Mouse (Mus musculus) retina, embryonic 14.5 days (tissue): ENCODE results near the gene Myom1.

Experiments used
- DNase-seq: peaks from one replicate; pipeline ENCODE4 v3.0.0-alpha.2; 2015; ENCODE audit warnings: low spot score

Gene Myom1

GRCm38 (mm10) chr17:71102571-71103551, 100.4 kb downstream of the Myom1 start:
- no peak for DNase-seq

- DNase-seq = no peak
Measured at GRCm38 (mm10) chr17:71105297-71105696, 102.9 kb downstream of the Myom1 start.

DNA sequence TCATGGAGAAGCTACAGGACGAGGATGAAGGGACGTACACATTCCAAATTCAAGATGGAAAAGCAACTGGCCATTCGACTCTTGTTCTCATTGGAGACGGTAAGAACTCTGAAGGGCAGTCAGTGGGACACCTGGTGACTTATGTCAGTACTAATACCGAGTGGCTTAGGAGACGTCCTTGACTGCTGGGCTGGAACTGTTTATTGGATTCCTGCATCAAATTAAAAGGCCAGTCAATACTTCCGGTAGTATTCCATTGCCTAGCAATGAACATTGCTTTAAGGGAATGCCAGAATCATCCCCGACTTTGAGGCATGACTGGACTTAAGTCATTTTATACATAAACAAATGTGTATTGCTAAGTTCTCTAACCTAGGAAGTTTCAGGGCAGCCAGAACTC, 103.8 kb downstream of the Myom1 start:
- DNase-seq = no peak

GRCm38 (mm10) chr17:71110753-71111265, 108.4 kb downstream of the Myom1 start:
- no peak for DNase-seq

DNA sequence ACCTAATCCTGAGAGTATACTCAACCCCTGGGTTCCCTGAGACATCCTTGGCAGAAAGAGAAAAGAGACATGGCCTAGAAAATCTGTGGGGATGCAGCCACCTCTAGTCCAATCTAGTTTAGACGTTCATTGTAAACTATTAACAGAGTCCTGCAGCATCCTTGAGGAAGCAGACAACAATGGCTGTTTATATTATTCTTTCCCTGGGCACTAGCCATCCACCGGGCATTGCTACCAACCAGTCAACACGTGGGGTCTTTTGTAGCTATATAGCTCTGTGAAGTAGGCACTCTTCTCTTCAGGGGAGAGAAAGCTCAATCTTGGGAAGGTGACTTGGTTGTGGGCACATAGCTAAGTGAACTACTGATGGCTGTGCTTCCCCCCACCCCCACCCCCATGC, 110.3 kb downstream of the Myom1 start:
- no peak for DNase-seq

DNA sequence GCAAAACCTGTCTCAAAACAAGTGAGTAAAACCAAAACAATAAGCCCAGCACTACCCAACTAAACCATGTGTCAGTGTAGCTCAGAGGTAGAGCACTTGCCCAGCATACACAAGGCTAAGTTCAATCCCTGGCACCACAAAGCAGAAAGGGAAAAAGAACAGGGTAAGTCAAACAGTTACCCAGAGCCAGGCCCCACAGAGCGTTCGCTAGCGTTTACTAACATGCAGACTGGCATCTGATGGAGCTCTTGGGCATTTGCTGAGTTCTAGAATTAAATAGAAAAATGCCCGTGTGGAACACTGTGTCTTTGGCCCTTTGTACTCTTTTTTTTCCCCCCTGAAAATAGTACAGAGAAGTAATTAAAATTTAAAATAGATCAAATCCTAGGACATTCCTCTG, 111.8 kb downstream of the Myom1 start:
- DNase-seq = no peak

GRCm38 (mm10) chr17:71117956-71118355, 115.5 kb downstream of the Myom1 start:
- DNase-seq = no peak

- DNase-seq = no peak
Measured at GRCm38 (mm10) chr17:71118607-71119006, 116.2 kb downstream of the Myom1 start.

DNA sequence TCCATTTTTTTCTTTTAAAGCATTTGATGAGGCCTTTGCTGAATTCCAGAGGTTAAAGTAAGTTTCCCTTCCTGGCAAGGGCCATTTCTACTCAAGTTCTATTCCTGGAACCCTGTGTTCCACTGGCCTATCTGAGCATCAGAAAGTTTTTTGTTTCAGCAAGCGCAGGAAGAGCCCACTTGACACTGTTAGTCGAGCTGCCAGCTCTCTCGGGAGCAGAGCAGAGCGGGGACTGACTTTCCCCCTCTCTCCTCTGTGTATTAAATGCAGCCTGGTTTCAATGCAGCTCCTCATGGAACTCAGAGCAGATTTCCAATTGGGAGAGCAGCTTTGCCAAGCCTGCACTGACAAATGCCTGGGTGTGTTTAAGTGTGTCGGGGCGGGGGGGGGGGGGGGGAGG, 118.2 kb downstream of the Myom1 start:
- DNase-seq = no peak

GRCm38 (mm10) chr17:71124061-71124670, 121.7 kb downstream of the Myom1 start:
- no peak for DNase-seq

GRCm38 (mm10) chr17:71124674-71125073, 122.2 kb downstream of the Myom1 start:
- DNase-seq = no peak

DNA sequence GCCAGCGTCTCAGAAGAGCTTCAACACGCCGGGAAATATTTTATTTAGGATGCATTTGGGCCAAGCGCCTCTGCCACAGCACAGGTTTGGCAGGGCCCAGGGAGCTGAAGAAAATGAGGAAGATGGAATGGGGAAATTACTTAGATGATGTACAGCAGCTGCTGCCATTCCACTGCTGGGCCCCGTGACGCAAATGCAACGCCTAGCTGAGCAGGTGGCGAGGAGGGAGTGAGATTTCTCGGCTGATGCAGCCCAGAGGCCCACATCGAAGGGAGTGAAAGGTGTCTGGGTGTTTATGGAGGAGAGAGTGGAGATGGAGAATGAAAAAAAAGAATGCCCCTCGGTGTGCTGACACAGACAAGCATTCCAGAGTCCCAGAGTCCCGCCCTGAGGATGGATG, 123.1 kb downstream of the Myom1 start:
- DNase-seq = no peak

DNA sequence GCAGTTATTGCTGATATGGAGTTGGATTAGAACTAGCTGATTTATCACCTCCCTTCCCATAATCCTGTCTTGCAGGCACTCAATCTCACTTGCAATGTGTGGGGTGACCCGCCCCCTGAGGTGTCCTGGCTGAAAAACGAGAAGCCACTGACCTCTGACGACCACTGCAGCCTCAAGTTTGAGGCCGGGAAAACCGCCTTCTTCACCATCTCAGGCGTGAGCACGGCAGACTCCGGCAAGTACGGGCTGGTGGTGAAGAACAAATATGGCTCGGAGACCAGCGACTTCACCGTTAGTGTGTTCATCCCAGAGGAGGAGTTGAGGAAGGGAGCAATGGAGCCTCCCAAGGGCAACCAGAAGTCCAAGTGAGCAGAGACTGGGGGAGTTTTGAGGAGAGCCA, 123.6 kb downstream of the Myom1 start:
- no peak for DNase-seq

DNA sequence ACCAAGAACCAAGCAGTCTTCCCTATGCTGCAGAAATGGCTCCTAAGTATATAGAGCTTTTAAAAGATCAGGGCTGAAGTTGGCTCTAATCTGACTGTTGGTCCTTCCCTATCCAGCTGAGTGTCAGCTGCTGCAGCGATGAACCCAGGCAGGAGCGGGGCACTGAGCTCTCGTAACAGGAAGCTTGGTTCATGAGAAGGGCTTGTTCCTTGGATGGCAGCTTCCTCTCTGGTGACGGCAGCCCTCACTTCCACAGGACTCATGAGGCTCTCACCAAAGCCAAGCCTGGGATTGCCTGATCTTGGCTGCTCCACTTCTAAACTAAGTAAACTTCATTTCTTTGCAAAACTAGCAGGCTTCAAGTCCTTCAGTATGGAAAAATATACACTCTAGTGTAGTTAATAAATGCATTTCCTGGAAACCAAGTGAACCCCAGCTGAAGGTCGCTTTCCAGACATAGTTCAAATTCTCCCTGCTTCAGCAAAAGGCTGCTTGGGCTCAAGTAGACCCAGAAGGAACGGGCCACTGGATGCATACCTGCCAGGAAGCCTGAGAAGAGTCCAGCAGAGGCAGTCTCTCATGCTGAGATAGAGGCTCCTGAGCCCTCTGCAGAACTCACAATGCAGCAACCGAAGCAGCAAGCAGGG, 125.2 kb downstream of the Myom1 start:
- no peak for DNase-seq

DNA sequence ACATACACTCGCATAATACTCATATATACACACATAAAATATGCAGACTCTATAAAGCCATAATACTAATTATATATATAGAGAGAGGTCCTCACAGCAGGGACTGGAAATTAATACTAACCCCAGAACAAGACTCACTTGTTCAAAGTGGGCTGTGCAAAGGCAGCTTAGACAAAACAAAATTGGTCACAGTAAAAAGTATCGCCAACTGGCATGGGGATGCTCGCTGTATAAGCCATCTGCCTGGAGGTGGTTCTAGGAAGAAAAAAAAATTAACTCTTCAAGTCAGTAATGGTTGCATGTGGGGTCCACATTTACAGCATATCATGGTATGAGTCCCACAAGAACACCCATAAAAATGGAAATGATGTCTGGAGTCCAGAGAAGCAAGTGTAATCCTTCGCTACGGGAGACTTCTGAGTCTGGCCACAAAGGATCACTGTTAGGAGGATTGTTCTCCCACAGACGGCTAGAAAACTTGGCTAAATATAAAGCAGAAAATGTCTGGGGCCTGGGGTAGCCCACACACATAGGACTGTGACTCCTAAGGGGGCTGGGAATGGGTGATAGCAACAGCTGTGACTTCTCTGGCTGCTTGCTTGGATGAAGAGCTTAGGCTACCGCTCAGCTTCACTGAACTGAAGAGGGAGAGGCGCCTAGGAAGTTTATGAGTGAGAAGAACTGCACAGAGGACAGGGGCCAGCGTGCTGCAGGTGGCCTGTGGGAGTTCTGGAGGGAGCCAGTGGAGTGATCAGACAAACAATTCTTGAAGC, 127.2 kb downstream of the Myom1 start:
- no peak for DNase-seq

- DNase-seq = no peak
Measured at GRCm38 (mm10) chr17:71132221-71132620, 129.8 kb downstream of the Myom1 start.

GRCm38 (mm10) chr17:71132856-71133439, 130.5 kb downstream of the Myom1 start:
- no peak for DNase-seq

DNA sequence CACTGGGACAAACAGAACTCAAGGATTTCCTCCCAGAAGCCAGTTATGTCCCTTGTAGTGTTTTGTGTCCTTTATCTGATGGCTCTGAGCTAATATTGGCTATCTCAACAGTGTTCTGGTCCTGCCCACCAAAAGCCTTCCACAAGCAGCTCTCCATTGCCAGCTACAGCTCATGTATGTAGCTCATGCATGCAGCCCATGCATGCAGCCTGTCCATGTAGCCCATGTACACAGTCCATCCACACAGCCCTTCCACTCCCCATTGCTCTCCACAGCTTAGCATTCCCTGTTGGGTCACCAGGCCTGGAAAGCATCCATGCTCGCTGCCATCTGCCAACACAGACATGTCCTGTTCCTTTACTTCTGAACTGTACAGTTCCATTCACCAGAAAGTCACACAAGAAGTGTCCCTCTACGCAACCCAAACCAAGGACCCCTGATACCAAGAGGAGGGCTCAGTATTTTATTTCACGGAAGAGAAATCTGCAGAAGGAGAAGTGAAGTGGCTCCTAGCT, 132.1 kb downstream of the Myom1 start:
- no peak for DNase-seq

DNA sequence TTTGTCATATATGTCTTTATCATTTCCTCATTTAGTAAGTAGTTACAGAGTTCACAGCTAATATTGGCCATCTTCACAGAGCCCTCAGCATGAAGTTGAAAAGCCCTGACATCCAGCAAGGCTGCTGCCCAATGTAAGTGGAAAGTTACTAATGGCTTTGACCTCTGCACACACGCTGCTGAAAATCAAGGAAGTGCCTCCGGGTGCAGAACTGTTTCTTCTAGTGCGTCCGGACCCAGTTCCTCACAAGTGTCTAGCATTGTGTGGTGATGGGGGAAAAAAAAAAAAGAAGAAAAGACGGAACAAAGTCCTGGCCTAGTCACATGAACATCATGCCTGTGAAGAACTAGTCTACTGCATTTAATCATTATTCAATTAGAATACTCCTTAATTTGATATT, 132.7 kb downstream of the Myom1 start:
- DNase-seq = no peak

DNA sequence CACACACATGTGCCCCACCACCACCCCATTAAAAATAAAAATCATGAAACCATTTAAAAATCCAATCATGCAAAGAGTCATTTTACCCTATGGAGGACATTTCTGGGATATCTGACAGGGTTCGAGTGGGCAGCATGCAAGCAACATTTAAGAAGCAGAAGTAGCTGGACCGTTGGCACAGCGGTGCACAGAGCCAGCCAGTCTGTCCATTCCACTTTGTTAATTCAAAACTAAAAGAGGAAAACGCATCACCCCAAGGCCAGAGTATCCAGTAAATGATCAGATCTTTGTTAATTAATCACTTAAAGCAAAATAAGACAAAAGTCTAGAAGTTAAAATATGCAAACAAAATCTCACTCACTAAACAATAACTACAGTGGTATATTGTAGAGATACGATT, 133.4 kb downstream of the Myom1 start:
- DNase-seq = no peak
